Mouse (Mus musculus) lung, postnatal 36 days (tissue): Measurements from ENCODE around the gene Gdi2.

Experiments
- DNase-seq: peaks from one replicate; pipeline ENCODE4 v3.0.0; 2022; ENCODE audit warnings: mixed read lengths

Gene Gdi2

GRCm38 (mm10) chr13:3547856-3548255 lies 10.0 kb downstream of the Gdi2 start:
- DNase-seq, result no peak

DNA sequence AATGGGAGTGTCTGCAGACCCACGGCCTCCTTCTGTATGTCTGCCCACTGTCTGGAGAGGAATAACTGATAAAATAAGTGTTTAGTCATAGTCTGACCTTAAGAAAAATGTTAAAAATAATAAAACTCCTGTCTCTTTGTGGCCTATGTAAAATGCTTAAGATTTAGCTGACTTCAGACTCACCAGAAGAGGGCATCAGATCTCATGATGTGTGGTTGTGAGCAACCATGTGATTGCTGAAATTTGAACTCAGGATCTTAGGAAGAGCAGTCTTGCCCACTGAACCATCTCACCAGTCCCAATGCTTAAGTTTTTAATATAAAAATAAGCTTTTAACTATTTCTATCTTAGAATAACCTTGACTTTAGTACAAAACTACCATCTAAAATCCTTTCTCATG lies 25.3 kb downstream of the Gdi2 start:
- peak; percentile 17 for DNase-seq

DNA sequence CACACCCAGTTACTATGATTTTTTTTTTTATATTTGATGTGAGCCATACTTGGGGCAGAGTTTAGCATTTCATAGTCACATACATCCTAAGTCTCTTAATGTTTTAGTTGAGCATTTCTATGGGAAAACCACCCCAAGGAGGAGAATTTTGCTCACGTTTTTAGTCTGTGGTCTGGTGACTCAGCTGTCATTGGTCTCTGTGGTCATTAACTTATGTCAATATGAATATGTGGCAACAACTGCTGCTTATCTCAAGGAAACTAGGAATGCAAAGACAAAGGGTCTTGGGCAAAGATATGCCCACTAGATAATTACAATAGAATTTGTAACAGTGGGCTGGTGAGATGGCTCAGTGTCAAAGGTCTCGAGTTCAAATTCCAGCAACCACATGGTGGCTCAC lies 26.1 kb downstream of the Gdi2 start:
- DNase-seq, result no peak

DNA sequence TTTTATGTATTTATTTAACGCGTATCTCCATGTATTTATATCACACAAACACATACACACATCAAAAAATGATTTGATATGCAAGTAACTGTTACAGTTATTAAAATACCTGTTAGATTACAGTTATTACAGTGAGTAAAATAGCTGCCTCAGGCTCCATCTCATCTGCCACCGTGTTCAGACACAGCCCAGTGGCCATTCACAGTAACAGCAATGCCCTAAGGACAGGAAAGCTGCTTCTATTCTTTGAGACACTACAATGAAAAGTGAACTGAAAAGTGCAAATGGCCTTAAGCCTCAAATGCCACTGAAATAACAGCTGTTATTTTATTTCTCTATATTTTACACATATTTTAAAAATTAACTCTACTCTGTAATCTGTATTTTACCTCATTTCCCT lies 52.9 kb downstream of the Gdi2 start:
- DNase-seq, result no peak

- no peak for DNase-seq
These were observed 56.4 kb downstream of the Gdi2 start for GRCm38 (mm10) chr13:3594311-3594710.

GRCm38 (mm10) chr13:3596232-3596631 lies 58.4 kb downstream of the Gdi2 start:
- no peak for DNase-seq

GRCm38 (mm10) chr13:3609780-3610117 lies 71.9 kb downstream of the Gdi2 start:
- DNase-seq, result peak; percentile 31

GRCm38 (mm10) chr13:3610118-3610794 lies 72.4 kb downstream of the Gdi2 start:
- peak; percentile 18 for DNase-seq

GRCm38 (mm10) chr13:3610795-3611438 lies 73.1 kb downstream of the Gdi2 start, which contains the start of gene Fam208b:
Fam208b (minus strand) TSS chr13:3611108.
- DNase-seq, result peak; percentile 99
